ENCODE assay signal across 8 mouse cellular contexts in the genomic region with DNA sequence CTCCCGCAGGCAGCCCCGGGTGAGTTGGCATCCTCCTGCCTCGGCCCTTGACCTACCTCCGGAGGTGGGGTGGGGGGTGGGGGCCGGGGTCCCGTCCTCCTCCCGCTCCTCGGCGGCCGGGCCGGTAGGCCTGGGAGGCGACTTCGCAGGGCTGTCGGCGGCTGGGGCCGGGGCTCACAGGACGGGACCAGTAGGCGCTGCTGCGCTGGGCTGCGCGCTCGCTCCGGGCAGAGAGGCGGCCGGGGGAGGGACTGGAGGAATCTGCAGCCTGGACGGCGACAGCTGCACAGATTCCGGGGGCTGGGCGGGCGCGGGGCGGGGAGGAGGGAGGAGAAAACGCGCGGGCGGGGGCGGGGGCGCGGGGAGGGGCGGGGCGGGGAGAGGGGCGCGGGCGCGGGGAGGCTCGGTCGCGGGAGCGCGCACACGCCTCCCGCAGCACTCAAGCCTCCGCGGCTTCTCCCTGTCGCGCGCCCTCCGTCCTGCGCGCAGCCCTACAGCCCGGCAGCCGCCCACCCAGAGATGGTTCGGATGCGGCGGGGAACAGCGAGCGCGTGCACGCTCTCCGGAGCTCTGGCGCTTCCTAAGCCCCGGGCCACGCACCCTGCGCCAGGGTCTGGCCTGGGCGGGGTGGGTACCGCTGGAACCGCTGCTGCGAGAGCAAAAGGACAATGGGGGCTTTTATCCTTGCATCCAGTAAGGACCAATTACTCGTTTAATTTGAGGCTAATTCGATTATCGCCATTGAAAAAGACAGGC. TPM values are rescaled to one million over a fixed set of nuclear protein-coding genes. Genes with fewer than 3 reads are reported as not detected.
A peak's percentile ranks its signal among the peaks of the same experiment; 100 is the strongest.
DNase-seq lines count a peak whose midpoint lies in the region; ATAC-seq and TF ChIP-seq lines count a peak whose summit lies in the region.

A gene (minus strand): TSS at position 284 of the 756 bp plus-strand sequence.

- H3K36me3 ChIP-seq in thymus, adult 2 months (ENCODE audit: control insufficient read depth, insufficient read depth, low read length): no peaks in the 10 kb centered on the region

- peak; percentile 95 for DNase-seq in MN1 (ENCODE audit: low spot score)
- DNase-seq in cerebellum, adult 9-11 months: peak; percentile 87
- DNase-seq in frontal cortex, adult 2 months (ENCODE audit: extremely low spot score in 1 of 2, low spot score in 1 of 2): peak; percentile 67 to 85
- peak; percentile 76 to 80 for DNase-seq in layer of hippocampus, adult 8-10 months (ENCODE audit: low spot score in 2 of 2)
- DNase-seq in lung, adult 2 months: peak; percentile 85
- peak; percentile 33 for DNase-seq in thymus, adult 2 months

- peaks cover 20% of the 10 kb centered on the region for H3K27me3 ChIP-seq in thymus, adult 2 months (ENCODE audit: control insufficient read depth, insufficient read depth, low read length)

- no peak for TF ChIP-seq CTCF in lung, adult 2 months (IDR thresholded peaks at IDR 0.05; ENCODE audit: insufficient read depth, low read length)
- no peak for TF ChIP-seq CTCF in thymus, adult 2 months (IDR thresholded peaks at IDR 0.05; ENCODE audit: borderline replicate concordance, control insufficient read depth, extremely low read depth, insufficient read depth, low read length, poor library complexity)

- no peak within 1 kb of the TSS for H3K27ac ChIP-seq in thymus, adult 2 months (ENCODE audit: control insufficient read depth, insufficient read depth, low read length)

- peak; percentile 81 for TF ChIP-seq POLR2A in lung, adult 2 months (IDR thresholded peaks at IDR 0.05; ENCODE audit: borderline replicate concordance, extremely low read depth, low read depth, low read length)
- TF ChIP-seq POLR2A in thymus, adult 2 months (IDR thresholded peaks at IDR 0.05; ENCODE audit: control insufficient read depth, extremely low read depth, insufficient read depth, low read length, poor library complexity): no peak

- WGBS in lung, adult 2 months: 1% methylated on average over 54 of the region's 81 CpGs
- 1% methylated on average over 61 of the region's 81 CpGs for WGBS in thymus, adult 2 months

- peak within 1 kb of the TSS; percentile 97 for H3K4me3 ChIP-seq in lung, adult 2 months (replicated peaks; ENCODE audit: extremely low read depth, low read depth, low read length)
- H3K4me3 ChIP-seq in thymus, adult 2 months (ENCODE audit: control insufficient read depth, insufficient read depth, low read length): peak within 1 kb of the TSS; percentile 46

- ATAC-seq in hematopoietic stem cell, adult 5-6 weeks (replicated peaks in 1 of 2; ENCODE audit: insufficient read depth in 1 of 2, low FRiP score in 2 of 2, low TSS enrichment in 1 of 2, low read depth in 1 of 2, poor library complexity in 2 of 2, severe bottlenecking in 2 of 2): peak; percentile 47 to 70
- 0 out of 2 replicates have a peak, but pooled peaks have one; percentile 25 for ATAC-seq in neutrophil, adult 5-6 weeks (ENCODE audit: extremely low read depth, insufficient number of reproducible peaks, low FRiP score, poor library complexity, severe bottlenecking)

- peaks cover 9% of the 10 kb centered on the region for H3K4me1 ChIP-seq in lung, adult 2 months (ENCODE audit: control insufficient read depth, insufficient read depth, low read length)
- peaks cover 8% of the 10 kb centered on the region; the same call in 1 of the 2 replicates for H3K4me1 ChIP-seq in thymus, adult 2 months (replicated peaks; ENCODE audit: control insufficient read depth, insufficient read depth, low read length)

RNA-seq across cellular contexts. Expression of the gene that starts here (rescaled TPM):
- 318 and 342 TPM in 2 replicates for polyA plus RNA-seq in frontal cortex, adult 2 months (2012; rRNA removed)
- 173 and 207 TPM in 2 replicates for total RNA-seq in hematopoietic stem cell, adult 5-6 weeks (2017)
- 100 to 1,000 TPM; 536 to 568 (median 551) TPM for total RNA-seq in layer of hippocampus, adult 8-10 months (2022)
- polyA plus RNA-seq in lung, adult 2 months (2012; rRNA removed): 222 and 294 TPM in 2 replicates
- 142 and 147 TPM in 2 replicates for total RNA-seq in neutrophil, adult 5-6 weeks (2017)
- polyA plus RNA-seq in thymus, adult 2 months (2012; rRNA removed): 48.2 and 48.5 TPM in 2 replicates

Comparison
In these comparisons a context has a peak if more than half of its experiments do, and no peak if none do; other contexts are left out.
1. DNase-seq: peak in every context shown above with its lines; median percentile 95 in MN1; 87 in cerebellum, adult 9-11 months; 85 in lung, adult 2 months; 78 in layer of hippocampus, adult 8-10 months; 76 in frontal cortex, adult 2 months; 33 in thymus, adult 2 months.